Mouse (Mus musculus): ENCODE measurements around the gene Tmem200a.

DNA sequence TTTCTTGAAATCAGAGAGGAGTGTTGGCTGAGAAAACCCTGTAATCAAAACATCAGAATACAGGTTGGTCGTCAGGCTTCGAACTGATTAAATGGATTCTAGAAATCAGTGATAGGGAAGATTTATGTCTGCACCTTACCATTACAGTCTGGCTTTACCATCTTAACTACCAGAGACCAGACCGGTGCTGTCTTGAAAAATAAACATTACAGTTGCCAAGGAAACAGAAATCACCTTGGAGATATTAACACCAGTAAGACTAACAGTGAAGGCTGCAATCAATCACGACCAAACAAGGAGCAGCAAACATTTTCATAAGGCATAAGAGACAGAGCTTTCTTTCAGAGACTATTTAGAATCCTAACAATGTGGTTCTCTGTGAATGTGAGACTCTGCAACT is 116.0 kb downstream of the Tmem200a start:
- no peak for TF ChIP-seq CTCF (IDR thresholded peaks at IDR 0.05; ENCODE audit: control insufficient read depth, insufficient read depth, insufficient read length)
- TF ChIP-seq USF1 (IDR thresholded peaks at IDR 0.05; ENCODE audit: low read depth): no peak
- TF ChIP-seq MAX (IDR thresholded peaks at IDR 0.05): no peak
- no peak for TF ChIP-seq MYOG (IDR thresholded peaks at IDR 0.05; ENCODE audit: control insufficient read depth, extremely low read depth, insufficient read length)
- no peak for TF ChIP-seq CEBPB (IDR thresholded peaks at IDR 0.05; ENCODE audit: low read depth)
- no peak for TF ChIP-seq MYOD1 (IDR thresholded peaks at IDR 0.05; ENCODE audit: control insufficient read depth, insufficient read length, low read depth)

Measured in C2C12 (cell line).